Mouse (Mus musculus) left cerebral cortex, adult 18-20 months (tissue): ENCODE data around the gene Pax9. TPM values are rescaled to one million over a fixed set of nuclear protein-coding genes. Genes with fewer than 3 reads are reported as not detected.

ENCODE experiments used
- DNase-seq, 2 experiments: peaks; one replicate each; pipeline ENCODE4 v3.0.0; 2021 to 2022; ENCODE audit warnings: low spot score in 2 of 2, mixed read lengths in 1 of 2
- long read RNA-seq, 2 experiments: library from polyadenylated mRNA; stranded (forward); transcript quantifications; one replicate each; pipeline ENCODE4 v2.0.0; 2021
- total RNA-seq, 2 experiments: library from RNA; stranded (reverse); gene quantifications; 2 replicates each; pipeline ENCODE4 v1.2.3; 2021

The Pax9 gene
- not detected for total RNA-seq
- long read RNA-seq, experiment 1: 0 reads
- long read RNA-seq, experiment 2: 0 reads

GRCm38 (mm10) chr12:56691427-56692079 lies at the start of gene Pax9:
Gene Pax9 (plus strand): TSS chr12:56691767.
- no peak for DNase-seq

GRCm38 (mm10) chr12:56669451-56670122 lies 22.0 kb upstream of the Pax9 start:
- no peak for DNase-seq

GRCm38 (mm10) chr12:56670795-56671194 lies 20.8 kb upstream of the Pax9 start:
- DNase-seq: no peak

GRCm38 (mm10) chr12:56674726-56675125 lies 16.8 kb upstream of the Pax9 start:
- DNase-seq: no peak

GRCm38 (mm10) chr12:56677620-56678019 lies 13.9 kb upstream of the Pax9 start:
- DNase-seq: no peak

GRCm38 (mm10) chr12:56681096-56681811 lies 10.3 kb upstream of the Pax9 start:
- DNase-seq: no peak

GRCm38 (mm10) chr12:56687640-56688481 lies 3.7 kb upstream of the Pax9 start:
- DNase-seq: no peak

- no peak for DNase-seq
Measured at GRCm38 (mm10) chr12:56688482-56688840, 3.1 kb upstream of the Pax9 start.

GRCm38 (mm10) chr12:56688920-56689319 lies 2.6 kb upstream of the Pax9 start:
- no peak for DNase-seq

- DNase-seq: no peak
Measured at GRCm38 (mm10) chr12:56689331-56689730, 2.2 kb upstream of the Pax9 start.

- no peak for DNase-seq
Measured at GRCm38 (mm10) chr12:56689736-56690135, 1.8 kb upstream of the Pax9 start.

- no peak for DNase-seq
Measured at GRCm38 (mm10) chr12:56690366-56690765, 1.2 kb upstream of the Pax9 start.

- DNase-seq: no peak
Measured at GRCm38 (mm10) chr12:56691001-56691400, 566 bp upstream of the Pax9 start.

- no peak for DNase-seq
Measured at GRCm38 (mm10) chr12:56692536-56692935, 969 bp downstream of the Pax9 start.

- DNase-seq: no peak
Measured at GRCm38 (mm10) chr12:56693411-56694098, 2.0 kb downstream of the Pax9 start.

- no peak for DNase-seq
Measured at GRCm38 (mm10) chr12:56694361-56694760, 2.8 kb downstream of the Pax9 start.

GRCm38 (mm10) chr12:56694936-56695335 lies 3.4 kb downstream of the Pax9 start:
- no peak for DNase-seq

- no peak for DNase-seq
Measured at GRCm38 (mm10) chr12:56695358-56696173, 4.0 kb downstream of the Pax9 start.

- DNase-seq: no peak
Measured at GRCm38 (mm10) chr12:56696174-56697010, 4.8 kb downstream of the Pax9 start.
